Mouse (Mus musculus) cerebellum, postnatal 25 days (tissue): ENCODE data around the gene Fkbp10.

Experiments used
- DNase-seq, 2 experiments: peaks; one replicate each; pipeline ENCODE4 v3.0.0; 2021; ENCODE audit warnings: mixed read lengths in 2 of 2

The Fkbp10 gene

DNA sequence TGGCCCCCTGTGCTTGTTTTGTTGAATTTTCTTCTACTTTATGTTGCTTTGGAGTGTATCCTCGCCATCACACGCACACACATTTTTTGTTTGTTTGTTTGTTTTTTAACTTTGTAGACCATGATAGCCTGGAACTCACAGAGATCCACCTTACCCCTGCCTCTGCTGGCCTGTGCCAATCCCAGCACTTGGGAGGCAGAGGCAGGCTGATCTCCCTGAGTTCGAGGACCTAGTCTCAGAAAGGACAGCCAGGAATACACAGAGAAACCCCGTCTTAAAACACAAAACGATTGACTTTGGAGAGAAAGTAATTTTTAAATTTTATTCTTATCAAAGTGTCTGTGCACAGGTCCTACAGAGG lies 57.4 kb downstream of the Fkbp10 start:
- DNase-seq: no peak
